Mouse (Mus musculus) kidney, embryonic 14.5 days (tissue): Measurements from ENCODE around the gene Zfp277. TPM values are rescaled to one million over a fixed set of nuclear protein-coding genes. Genes with fewer than 3 reads are reported as not detected.
A peak's percentile ranks its signal among the peaks of the same experiment; 100 is the strongest.

ENCODE experiments used
- ATAC-seq: fragments of 200-750 bp; cut with Nextera tagmentation; 2 replicates; pipeline ENCODE4 v1.8.0; 2017; ENCODE audit warnings: moderate number of reproducible peaks, mild to moderate bottlenecking, moderate TSS enrichment, moderate library complexity; ENCODE audit not compliant: low FRiP score, low TSS enrichment
- H3K27ac ChIP-seq: fragments of 300-500 bp; sonication (generic); 2 replicates; pipeline ENCODE4 v1.5.1; 2014; ENCODE audit warnings: low read depth, mild to moderate bottlenecking, low read length, moderate library complexity, mixed read lengths
- H3K27me3 ChIP-seq: fragments of 300-500 bp; sonication (generic); 2 replicates; pipeline ENCODE4 v1.6.1; 2014; ENCODE audit warnings: mild to moderate bottlenecking, low read length; ENCODE audit not compliant: control insufficient read depth, insufficient read depth
- H3K36me3 ChIP-seq: fragments of 300-500 bp; sonication (generic); 2 replicates; pipeline ENCODE4 v1.6.1; 2014; ENCODE audit warnings: low read length, mixed read lengths; ENCODE audit not compliant: control insufficient read depth, insufficient read depth
- H3K4me1 ChIP-seq: fragments of 300-500 bp; sonication (generic); 2 replicates; pipeline ENCODE4 v1.6.1; 2014; ENCODE audit warnings: low read length, mixed read lengths; ENCODE audit not compliant: control insufficient read depth, insufficient read depth
- H3K4me2 ChIP-seq: fragments of 300-500 bp; sonication (generic); replicated peaks from 2 replicates; pipeline ENCODE4 v1.6.1; 2014; ENCODE audit warnings: low read depth, mild to moderate bottlenecking, low read length
- H3K4me3 ChIP-seq: fragments of 300-500 bp; sonication (generic); 2 replicates; pipeline ENCODE4 v1.5.1; 2014; ENCODE audit warnings: mild to moderate bottlenecking, low read length
- H3K9ac ChIP-seq: fragments of 300-500 bp; sonication (generic); 2 replicates; pipeline ENCODE4 v1.6.1; 2014; ENCODE audit warnings: low read depth, mild to moderate bottlenecking, low read length, moderate library complexity
- H3K9me3 ChIP-seq: fragments of 300-500 bp; sonication (generic); 2 replicates; pipeline ENCODE4 v1.6.1; 2016; ENCODE audit warnings: low read length; ENCODE audit not compliant: control insufficient read depth
- WGBS: fragments of 180-500 bp; shearing (Covaris S2); extraction: QIAGEN DNeasy Blood & Tissue Kit; methylation state at CpG from one replicate; pipeline ENCODE4 v1.1.7; 2014; 5-methylcytosine and 5-hydroxymethylcytosine counted together
- polyA plus RNA-seq: library from polyadenylated mRNA; unstranded; fragments of >200 nt; fragmentation: Nextera tagmentation; extraction: Ambion mirVana; gene quantifications from 2 replicates; pipeline ENCODE4 v1.2.1, GENCODE M21; 2014

Gene Zfp277
- polyA plus RNA-seq, 1 experiment from 2014 or later = 51.9 TPM

DNA sequence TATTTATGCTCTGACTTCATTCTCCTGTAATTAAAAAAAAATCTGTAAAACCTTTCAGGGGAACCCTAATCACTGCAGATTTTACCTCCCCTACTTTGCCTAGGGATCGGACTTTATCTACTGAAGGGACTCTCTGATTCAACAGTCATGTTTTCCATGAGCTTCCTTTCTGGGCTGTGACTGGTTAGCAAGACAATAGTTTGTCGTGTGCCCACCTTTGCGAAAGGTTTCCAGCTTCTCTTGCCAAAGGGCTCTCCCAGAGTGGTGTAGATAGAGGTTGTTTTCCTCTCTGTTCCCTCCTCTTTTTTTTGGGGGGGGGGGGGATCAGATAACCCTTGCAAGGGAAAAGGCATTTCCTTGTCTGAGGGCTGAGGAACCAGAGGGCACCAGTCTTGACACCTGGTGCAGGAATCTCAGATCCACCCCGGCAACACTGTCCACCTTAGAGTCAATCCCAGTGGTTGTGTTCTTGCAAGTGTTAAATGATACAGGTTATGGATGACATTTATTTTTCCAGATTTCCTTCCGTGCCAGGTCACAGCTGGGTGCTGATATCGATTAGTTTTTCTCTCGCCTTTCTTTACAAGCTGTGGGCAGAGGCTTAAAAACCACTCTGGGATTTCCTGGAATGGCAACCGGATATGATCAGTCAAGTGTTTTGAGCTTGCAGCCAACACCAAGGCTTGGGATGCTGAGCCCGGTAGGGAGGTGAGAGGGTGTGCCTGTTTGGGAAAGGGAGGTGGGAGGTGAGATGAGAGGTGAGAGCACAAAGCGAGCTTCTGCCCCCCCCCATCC is 2.1 kb upstream of the Zfp277 start:
- Histone ChIP-seq H3K9ac (peak overlapping the region; percentile 74; the same call in 1 of the 2 replicates), H3K9me3 (no peaks in the 10 kb centered on the region), H3K4me1 (peaks cover 14% of the 10 kb centered on the region; the same call in 1 of the 2 replicates), H3K27me3 (no peaks in the 10 kb centered on the region), H3K27ac (no peak overlapping the region), H3K36me3 (no peaks in the 10 kb centered on the region), H3K4me3 (peak overlapping the region; percentile 78), H3K4me2 (peak overlapping the region; percentile 71)
- WGBS = 10% methylated on average over 10 of the region's 10 CpGs
- no peak for ATAC-seq

DNA sequence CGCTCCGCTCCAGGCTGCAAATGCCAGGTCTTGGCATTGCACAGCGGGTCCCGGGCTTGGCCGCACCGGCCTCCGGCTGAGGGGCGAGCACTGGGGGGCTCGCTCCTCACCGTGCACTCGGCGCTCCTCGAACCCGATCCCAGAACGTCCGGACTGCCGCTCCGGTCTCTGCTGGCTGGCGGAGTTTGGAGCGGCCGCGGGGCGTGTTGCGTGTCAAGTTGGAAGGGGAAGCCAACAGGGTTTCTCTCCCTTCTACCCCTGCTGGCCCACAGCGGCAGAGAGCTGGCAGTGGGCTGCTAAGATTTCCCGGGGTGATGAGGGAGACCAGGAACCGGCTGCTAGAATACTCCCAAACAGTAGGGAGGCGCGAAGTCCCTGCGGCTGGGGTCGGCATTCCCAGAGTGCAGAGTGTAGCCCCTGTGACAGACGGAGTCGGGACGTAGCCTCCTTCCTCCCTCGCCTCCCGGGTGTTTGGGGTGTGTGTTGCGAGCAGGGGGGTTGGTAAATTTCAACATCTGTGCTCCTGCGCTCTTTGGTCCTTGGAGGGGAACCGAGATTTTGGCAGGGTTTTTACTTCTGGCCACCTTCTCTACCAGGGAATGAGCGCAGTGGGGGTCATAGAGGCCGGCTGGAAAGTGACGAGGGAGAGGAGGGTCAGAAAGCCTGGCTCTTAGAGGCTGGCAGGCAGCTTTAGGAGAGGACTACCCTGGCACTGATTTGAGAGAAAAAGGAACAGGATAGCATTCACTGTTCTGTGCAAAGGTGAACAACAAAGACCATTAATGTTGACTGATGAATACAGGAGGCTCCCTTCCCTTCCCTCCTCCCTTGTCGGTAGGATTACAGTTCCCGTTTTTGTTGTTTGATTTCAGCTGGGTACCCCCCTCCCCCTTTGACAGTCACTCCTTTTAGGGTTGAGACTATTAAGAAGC is 1.0 kb upstream of the Zfp277 start:
- H3K27ac ChIP-seq = peak overlapping the region; percentile 76
- under 1% methylated on average over 44 of the region's 44 CpGs for WGBS
- peak; percentile 24 for ATAC-seq

DNA sequence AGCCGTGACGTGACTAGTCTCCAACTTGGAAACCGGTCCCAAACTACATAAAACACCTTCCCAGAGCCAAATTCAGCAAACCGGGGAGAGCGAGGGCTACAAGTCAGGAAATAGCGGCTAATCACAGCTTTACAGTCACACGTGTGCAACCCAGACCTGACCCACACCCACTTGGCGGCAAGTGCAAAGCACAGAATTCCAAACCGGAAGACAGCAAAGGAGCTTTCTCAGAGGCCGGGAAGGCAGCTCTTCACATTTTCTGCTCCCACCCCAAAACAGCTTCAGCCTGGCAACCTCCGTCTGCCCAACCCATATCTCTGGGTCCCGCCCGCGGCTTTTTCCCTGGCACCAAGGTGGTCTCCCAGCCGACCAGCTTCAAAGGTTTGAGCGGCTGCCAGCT is 496 bp downstream of the Zfp277 start:
- Histone ChIP-seq H3K9ac (peak overlapping the region; percentile 63), H3K4me2 (peak overlapping the region; percentile 72), H3K36me3 (no peaks in the 10 kb centered on the region), H3K4me3 (peak overlapping the region; percentile 78), H3K9me3 (no peaks in the 10 kb centered on the region), H3K27me3 (no peaks in the 10 kb centered on the region), H3K27ac (no peak overlapping the region; the same call in 1 of the 2 replicates), H3K4me1 (peaks cover 17% of the 10 kb centered on the region; the same call in 1 of the 2 replicates)
- WGBS = 1% methylated on average over 16 of the region's 16 CpGs
- ATAC-seq = peak; percentile 7; the same call in 1 of the 2 replicates

More for the DNA sequence above, 1.0 kb upstream of the Zfp277 start:
- Histone ChIP-seq H3K36me3 (no peaks in the 10 kb centered on the region), H3K4me2 (peak overlapping the region; percentile 71), H3K4me3 (peak overlapping the region; percentile 78), H3K4me1 (peaks cover 17% of the 10 kb centered on the region; the same call in 1 of the 2 replicates), H3K9me3 (no peaks in the 10 kb centered on the region), H3K9ac (peak overlapping the region; percentile 74), H3K27me3 (no peaks in the 10 kb centered on the region)

DNA sequence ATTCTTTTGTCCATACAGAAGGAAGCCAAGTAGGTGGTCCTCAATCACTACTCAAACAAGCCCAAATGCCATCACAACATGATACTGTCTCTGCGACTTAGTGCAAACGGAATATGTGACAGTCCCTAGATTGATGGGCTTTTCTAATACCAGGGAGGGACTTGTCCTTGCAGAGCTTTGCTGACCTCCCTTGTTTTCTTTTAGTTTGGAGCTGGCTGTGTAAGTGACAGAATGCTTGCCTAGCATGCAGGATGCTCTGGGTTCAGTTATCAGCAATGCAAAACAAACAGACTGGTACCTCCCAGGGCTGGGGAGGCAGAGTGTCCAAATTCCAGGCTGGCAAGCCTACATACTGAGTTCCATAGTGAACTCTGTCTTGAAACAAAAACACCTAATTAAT is 7.7 kb downstream of the Zfp277 start:
- Histone ChIP-seq H3K27me3 (no peaks in the 10 kb centered on the region), H3K9ac (no peak overlapping the region), H3K4me3 (no peak overlapping the region), H3K4me2 (no peak overlapping the region), H3K36me3 (no peaks in the 10 kb centered on the region), H3K4me1 (peaks cover 9% of the 10 kb centered on the region; the same call in 1 of the 2 replicates), H3K27ac (no peak overlapping the region), H3K9me3 (no peaks in the 10 kb centered on the region)
- ATAC-seq = peak; percentile 79; the same call in 1 of the 2 replicates
- 19% methylated on average over 2 of the region's 2 CpGs for WGBS

DNA sequence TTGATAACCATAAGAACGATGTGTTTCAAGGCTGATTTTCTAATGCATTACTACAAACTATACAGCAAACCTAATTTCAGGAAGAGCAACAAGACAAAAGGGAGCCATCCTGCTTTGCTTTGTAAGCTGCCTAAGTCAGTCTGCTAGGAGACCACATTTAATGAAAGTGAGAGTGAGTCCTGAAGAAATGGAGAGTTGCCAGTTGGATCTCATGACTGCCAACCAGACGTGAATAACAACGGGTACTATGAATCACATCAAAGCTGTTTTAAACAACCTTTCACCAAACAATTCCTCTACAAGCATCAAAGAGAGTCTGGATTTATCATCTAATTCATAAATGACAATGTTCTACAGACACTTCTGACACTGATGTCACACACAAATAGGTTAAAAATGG is 11.6 kb downstream of the Zfp277 start:
- Histone ChIP-seq H3K4me2 (no peak overlapping the region), H3K27me3 (no peaks in the 10 kb centered on the region), H3K9ac (no peak overlapping the region), H3K27ac (no peak overlapping the region), H3K4me1 (peaks cover 17% of the 10 kb centered on the region), H3K9me3 (no peaks in the 10 kb centered on the region), H3K36me3 (no peaks in the 10 kb centered on the region), H3K4me3 (no peak overlapping the region)
- no peak for ATAC-seq
- WGBS = 52% methylated on average over 3 of the region's 3 CpGs

DNA sequence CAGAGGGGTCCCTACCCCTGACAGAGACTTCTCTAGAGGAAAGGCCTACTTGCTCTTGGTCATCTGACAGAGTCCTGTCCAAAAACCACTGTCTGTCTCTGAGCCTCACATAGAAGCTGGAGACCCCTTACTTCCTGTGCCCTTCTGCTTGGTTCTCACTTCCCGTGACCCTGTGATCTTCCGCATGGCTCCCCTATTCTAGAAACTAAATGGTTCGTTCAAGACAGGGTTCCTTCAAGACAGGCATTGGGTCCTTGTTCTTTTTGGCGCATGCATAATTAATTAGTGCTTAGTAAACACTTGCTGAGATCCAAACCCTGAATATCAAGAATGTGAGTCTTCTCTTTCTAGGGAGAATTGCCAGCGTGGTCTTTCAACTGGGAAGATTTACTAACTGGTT is 14.6 kb downstream of the Zfp277 start:
- Histone ChIP-seq H3K9ac (no peak overlapping the region), H3K4me1 (peaks cover 11% of the 10 kb centered on the region), H3K27me3 (no peaks in the 10 kb centered on the region), H3K4me2 (no peak overlapping the region), H3K27ac (no peak overlapping the region), H3K36me3 (no peaks in the 10 kb centered on the region), H3K4me3 (no peak overlapping the region), H3K9me3 (no peaks in the 10 kb centered on the region)
- ATAC-seq = no peak
- WGBS = 72% methylated on average over 5 of the region's 5 CpGs

DNA sequence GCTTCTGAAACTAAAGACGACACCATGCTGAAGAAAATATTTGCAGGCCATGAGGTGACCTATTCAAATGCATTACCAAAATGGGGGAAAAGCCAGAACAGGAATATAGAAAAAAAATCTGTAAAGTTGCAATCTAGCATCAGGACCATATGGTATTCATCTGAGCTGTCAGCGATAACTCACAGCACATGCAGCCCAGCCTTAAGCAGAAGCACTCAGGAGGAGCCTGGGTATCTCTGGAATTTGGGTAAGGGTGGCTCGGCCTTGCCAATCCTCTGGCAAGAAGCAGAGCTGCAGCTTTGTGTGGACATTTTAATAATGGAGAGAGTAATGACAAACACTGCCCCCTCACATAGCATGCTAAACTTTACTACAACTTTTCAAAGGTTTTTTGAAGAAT is 15.7 kb downstream of the Zfp277 start:
- no peak overlapping the region for H3K9ac ChIP-seq
- 44% methylated on average over 3 of the region's 3 CpGs for WGBS
- no peaks in the 10 kb centered on the region for H3K27me3 ChIP-seq
- H3K4me1 ChIP-seq = peaks cover 11% of the 10 kb centered on the region
- ATAC-seq = no peak
- H3K4me2 ChIP-seq = no peak overlapping the region
- H3K4me3 ChIP-seq = no peak overlapping the region
- no peak overlapping the region; the same call in 1 of the 2 replicates for H3K27ac ChIP-seq
- H3K36me3 ChIP-seq = no peaks in the 10 kb centered on the region
- no peaks in the 10 kb centered on the region for H3K9me3 ChIP-seq

DNA sequence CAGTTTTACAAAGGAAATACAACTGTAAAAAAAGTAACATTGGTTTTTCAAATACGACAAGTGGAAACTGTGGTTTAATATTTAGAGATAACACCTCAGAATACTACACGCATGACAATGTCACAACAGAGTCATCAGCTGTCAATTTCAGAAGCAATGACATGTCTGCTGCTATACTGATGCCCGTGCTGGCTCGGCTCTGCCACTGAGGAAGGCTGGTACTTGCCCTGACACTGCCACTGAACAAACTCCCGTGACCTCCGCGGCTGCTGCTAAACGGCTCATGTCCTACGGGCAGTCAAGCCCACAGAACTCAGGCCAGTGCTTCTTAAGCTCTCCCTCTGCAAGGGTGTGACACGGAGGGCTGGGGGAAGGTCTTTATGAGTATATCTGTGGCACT is 18.1 kb downstream of the Zfp277 start:
- Histone ChIP-seq H3K27me3 (no peaks in the 10 kb centered on the region), H3K4me2 (no peak overlapping the region), H3K4me3 (no peak overlapping the region), H3K9ac (no peak overlapping the region), H3K36me3 (no peaks in the 10 kb centered on the region), H3K4me1 (peaks cover 11% of the 10 kb centered on the region), H3K27ac (no peak overlapping the region), H3K9me3 (no peaks in the 10 kb centered on the region)
- no peak for ATAC-seq
- 65% methylated on average over 10 of the region's 10 CpGs for WGBS
